Mouse (Mus musculus) layer of hippocampus, postnatal 36 days (tissue): ENCODE results near the gene Gm11563. TPM values are rescaled to one million over a fixed set of nuclear protein-coding genes. Genes with fewer than 3 reads are reported as not detected.
"Not testable (repeated sequence)": the region's sequence is repeated elsewhere in the genome, so short reads cannot be mapped to it uniquely, and the experiment has no call there.

Experiments used
- DNase-seq, 2 experiments: peaks; one replicate each; pipeline ENCODE4 v3.0.0; 2022
- total RNA-seq, 2 experiments: library from RNA; stranded (reverse); gene quantifications; 2 replicates each; pipeline ENCODE4 v1.2.3; 2021

Gm11563 gene
- not detected for total RNA-seq

DNA sequence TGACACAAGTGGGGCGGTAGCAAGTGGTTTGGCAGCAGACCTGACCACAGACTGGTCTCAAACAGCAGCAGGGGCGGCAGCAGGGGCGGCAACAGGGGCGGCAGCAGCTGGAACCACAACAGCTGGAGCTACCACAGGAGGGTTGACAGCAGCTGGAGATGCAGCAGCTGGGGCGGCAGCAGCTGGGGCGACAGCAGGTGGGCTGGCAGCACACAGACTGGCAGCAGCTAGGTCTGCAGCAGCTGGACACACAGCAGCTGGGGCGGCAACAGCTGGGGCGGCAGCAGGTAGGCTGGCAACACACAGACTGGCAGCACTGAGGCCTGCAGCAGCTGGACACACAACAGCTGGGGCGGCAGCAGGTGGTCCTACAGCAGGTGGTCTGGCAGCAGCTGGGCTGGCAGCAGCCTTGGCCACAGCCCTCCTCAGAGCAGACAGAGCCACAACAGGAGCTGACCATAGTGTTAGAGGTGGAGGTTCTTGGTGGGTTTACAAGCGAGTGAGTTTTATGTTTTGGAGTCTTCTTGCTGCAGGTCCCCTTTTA, at the start of gene Gm11563:
TSS of gene Gm11563 (minus strand) at position 494 of the 544 bp plus-strand sequence.
- not testable (repeated sequence) for DNase-seq

DNA sequence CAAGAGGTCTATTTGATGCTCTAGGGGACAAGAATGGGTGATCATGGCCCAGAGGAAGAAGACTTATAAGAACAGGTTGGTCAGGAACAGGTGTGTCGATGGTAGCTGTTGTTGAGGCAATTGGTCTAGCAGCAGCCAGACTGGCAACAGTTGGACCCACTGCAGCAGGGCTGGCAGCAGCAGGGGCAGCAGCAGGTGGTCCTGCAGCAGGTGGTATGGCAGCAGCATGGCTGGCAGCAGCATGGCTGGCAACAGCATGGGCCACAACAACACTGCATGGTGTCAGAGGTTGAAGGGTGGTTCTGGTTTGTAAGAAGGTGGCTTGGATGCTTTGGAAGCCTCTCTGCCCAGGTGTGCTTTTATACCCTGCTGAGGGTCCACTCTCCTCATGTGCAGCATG, 31.7 kb upstream of the Gm11563 start, which contains the start of gene Gm14190:
TSS of gene Gm14190 (minus strand) at position 278 of the 400 bp plus-strand sequence.
- no peak for DNase-seq

DNA sequence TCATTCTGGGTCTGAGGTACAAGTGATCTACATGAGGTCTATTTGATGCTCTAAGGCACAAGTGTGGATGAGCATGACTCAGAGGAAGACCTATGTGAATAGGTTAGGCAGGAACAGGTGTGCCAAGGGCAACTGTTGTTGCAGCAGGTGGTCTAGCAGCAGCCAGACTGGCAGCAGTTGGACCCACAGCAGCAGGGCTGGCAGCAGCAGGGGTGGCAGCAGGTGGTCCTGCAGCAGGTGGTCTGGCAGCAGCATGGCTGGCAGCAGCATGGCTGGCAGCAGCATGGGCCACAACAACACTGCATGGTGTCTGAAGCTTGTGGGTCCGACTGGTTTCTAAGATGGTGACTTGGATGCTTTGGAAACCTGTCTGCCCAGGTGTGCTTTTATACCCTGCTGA, 26.5 kb upstream of the Gm11563 start:
- not testable (repeated sequence) for DNase-seq

DNA sequence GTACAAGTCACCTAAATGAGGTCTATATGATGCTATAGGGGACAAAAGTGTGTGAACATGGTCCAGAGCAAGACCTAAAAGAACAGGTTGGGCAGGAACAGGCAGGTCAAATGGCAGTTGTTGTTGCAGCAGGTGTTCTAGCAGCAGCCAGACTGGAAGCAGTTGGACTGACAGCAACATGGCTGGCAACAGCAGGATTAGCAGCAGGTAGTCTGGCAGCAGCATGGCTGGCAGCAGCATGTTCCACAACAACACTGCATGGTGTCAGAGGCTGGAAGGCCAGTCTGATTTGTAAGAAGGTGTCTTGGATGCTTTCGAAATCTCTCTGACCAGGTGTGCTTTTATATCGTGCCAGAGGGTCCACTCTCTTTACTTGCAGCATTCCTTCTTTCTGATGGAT, 24.7 kb upstream of the Gm11563 start:
- DNase-seq = no peak

DNA sequence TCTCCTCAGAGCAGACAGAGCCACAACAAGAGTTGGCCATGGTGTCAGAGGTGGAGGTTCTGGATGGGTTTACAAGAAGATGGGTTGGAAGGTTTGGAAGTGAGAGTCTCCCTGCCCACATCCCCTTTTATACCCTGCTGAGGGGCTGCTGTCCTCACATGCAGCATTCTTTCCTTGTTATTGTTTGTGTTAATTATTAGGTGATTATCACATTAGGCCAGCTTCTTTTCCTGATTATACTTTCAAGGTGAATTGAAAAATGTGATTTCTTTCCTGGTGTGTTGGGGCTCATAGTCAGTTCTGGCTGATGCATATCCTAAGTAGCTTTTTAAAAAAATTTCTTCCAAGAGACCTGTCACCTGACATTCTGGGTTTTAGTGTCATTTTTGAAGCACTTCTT, 7.1 kb upstream of the Gm11563 start, which contains the start of gene Krtap4-6:
TSS of gene Krtap4-6 (minus strand) at position 101 of the 400 bp plus-strand sequence.
- no peak for DNase-seq

DNA sequence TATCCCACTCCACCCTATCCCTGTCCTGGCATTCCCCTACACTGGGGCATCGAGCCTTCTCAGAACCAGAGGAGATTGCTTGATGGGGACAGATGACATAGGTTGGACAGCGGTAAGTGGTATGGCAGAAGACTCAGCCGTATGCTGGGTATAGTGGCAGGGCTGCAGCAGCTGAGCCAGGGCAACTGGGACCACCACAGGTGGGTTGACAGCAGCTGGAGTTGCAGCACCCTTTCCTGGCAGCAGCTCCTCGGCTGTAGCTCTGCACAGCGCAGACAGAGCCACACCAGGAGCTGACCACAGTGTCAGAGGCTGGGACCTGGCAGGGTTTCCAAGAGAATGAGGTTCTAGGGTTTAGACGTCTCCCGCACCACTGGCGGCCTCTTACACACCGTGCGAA, 4.0 kb upstream of the Gm11563 start:
- no peak for DNase-seq

DNA sequence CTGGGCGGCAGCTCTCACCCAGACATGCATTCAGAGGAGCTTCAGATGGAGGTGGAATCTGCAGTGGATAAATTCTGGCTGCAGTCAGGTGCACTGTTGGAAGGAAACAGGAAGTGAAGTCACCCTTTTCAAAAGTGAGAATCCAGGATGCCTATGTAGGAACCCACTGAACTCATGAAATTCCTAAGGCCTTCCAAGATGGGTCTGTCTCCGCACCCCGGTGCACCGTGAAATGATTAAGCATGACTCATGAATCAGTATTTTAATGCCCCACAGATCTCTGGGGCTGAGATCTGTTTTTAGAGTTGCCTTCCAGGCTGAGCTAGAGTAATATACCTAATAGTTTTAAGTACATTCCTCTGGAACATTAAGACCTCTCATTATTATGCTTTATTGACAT, 496 bp upstream of the Gm11563 start:
- no peak for DNase-seq

DNA sequence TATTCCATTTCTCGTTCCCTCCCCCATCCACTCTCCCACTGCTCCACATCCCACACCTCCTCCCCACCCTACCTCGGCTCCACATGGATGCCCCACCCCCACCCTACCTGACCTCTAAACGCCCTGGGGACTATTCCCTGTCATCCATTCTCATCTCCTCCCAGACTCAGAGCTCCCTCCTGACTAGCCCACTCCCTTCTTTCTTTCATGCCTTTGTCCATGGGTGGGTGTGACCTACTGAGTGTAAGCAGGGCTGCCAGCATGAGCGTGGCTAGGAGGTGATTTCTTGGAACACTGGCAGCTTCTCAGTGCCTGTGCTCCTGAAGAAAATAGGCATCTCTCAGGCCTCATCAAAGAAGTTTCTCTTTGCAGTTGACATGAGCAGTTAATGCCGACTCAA, 1.7 kb downstream of the Gm11563 start:
- DNase-seq = no peak

DNA sequence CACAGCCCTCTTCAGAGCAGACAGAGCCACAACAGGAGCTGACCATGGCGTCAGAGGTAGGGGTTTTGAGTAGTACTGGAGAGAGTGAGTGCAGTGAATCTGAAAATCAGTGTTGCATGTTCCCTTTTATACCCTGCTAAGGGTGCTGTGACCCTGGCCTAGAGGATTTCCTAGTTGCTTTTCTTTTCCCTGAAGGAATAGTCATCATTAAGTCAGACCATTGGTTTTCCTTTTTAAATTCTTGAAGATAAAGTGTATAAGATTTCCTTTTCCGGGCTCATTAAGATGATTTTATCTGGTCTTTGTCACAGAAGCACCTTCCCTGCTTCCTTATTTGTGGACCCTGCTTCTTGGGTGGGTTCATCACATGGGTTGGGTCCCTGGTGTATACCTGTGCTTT, 8.6 kb downstream of the Gm11563 start, which contains the start of gene Gm11555:
TSS of gene Gm11555 (minus strand) at position 101 of the 400 bp plus-strand sequence.
- no peak for DNase-seq

DNA sequence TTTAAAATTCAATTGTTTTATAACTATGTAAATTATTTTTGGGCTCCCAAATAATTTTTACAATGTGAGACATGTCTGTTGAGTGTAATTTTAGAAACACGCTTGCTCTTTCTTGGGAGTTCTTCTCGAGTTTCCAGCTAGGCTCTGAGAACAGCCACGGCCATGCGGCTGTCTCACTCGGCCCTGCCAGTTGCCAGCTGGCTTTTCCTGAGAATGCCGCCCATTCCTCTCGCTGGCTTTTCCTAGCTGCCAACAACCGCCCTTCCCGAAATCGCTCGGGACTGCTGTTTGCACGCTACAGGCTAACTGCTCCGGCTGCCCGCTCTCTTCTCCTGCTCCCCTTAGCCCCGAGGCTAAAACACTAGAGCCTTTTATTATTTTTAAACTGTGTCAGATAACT, 12.3 kb downstream of the Gm11563 start:
- no peak for DNase-seq

DNA sequence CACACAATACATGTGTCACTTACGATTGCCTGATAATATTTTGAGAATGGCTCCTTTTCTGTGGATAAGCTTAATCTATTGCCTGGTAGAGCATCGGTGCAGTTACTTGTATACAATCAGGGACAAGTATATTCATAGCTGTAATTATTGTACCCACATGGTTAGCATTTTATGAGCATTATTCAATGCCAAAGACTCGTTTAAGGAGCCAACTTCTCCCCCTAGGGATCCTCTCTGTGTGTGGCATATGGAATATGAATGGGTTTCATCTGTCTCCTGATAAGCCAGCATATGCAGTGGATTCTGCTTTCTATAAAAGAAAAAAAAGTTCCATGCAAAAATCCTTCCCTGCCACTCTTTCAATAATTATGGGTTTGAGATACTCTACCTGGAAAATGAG, 14.4 kb downstream of the Gm11563 start:
- DNase-seq = no peak

DNA sequence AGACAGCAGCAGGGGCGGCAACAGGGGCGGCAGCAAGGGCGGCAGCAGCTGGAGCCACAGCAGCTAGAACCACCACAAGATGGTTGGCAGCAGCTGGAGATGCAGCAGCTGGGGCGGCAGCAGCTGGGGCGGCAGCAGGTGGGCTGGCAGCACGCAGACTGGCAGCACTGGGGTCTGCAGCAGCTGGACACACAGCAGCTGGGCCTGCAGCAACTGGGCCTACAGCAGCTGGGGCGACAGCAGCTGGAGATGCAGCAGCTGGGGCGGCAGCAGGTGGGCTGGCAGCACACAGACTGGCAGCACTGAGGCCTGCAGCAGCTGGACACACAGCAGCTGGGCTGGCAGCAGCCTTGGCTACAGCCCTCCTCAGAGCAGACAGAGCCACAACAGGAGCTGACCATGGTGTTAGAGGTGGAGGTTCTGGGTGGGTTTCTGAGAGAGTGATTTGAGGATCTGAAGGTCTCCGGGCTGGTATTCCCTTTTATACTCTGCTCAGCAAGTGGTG, 15.1 kb downstream of the Gm11563 start, which contains the start of gene Krtap4-7:
TSS of gene Krtap4-7 (minus strand) at position 455 of the 505 bp plus-strand sequence.
- DNase-seq = not testable (repeated sequence)

DNA sequence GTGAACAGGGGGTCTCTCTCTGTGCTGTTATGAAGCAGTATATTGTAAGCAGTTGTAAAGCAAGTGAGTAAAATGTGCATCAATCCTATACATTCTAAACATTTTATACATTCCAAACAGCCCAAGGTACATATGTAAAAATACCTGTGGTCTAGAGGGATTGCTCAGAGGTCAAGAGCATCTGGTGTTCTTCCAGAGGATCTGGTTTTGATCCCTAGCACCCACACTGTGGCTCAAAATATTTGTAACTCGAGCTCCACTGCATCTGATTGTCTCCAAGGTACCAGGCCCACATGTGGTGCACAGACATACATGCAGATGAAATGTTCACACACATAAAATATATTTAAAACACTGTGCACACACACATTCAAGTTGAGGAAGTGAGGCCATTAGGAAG, 17.8 kb downstream of the Gm11563 start:
- no peak for DNase-seq

DNA sequence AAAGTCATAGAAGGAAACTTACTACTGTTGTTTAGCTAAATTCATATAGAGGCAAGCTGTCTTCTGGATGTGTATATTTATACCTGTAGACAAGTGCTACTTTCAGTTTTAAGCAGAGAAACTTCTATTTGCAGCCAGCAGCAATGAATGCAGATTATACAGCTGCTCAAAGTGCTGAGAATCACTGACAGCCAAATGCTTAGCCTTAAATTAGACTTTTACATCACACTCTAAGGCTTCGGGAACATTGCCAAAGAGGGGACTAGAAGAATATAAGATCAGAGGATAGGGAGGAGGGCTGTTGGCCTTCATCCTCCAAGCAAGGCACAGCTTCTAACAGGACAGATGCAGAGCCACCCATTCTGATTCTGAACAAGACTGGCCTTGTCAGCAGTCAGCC, 21.7 kb downstream of the Gm11563 start:
- no peak for DNase-seq

DNA sequence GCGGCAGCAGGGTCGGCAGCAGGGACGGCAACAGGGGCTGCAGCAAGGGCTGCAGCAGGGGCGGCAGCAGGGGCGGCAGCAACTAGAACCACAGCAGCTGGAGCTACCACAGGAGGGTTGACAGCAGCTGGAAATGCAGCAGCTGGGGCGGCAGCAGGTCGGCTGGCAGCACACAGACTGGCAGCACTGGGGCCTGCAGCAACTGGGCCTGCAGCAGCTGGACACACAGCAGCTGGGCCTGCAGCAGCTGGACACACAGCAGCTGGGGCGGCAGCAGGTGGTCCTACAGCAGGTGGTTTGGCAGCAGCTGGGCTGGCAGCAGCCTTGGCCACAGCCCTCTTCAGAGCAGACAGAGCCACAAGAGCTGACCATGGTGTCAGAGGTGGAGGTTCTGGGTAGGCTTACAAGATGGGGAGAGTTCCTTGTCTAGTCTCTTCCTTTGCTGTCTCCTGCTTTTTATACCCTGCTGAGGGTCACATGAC, 24.1 kb downstream of the Gm11563 start, which contains the start of gene Krtap4-2:
TSS of gene Krtap4-2 (minus strand) at position 432 of the 482 bp plus-strand sequence.
- no peak for DNase-seq

DNA sequence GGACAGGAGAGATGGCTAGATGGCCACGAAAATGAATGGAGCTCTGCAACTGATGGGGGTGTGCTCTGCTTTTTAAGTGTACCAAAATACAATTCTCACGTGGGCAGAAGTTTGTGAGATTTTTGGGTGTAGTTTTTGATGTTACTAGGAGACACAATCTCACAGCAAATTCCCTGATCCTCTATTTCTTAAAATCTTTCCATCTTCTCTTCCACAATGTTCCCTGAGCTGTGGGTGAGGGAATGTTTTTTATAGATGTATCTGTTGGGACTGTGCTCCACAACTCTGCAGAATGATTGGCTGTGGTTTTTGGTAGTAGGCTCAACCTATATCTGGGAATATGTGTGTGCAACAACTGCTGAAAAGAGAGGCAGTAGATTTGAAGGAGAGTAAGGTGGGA, 25.5 kb downstream of the Gm11563 start:
- no peak for DNase-seq

DNA sequence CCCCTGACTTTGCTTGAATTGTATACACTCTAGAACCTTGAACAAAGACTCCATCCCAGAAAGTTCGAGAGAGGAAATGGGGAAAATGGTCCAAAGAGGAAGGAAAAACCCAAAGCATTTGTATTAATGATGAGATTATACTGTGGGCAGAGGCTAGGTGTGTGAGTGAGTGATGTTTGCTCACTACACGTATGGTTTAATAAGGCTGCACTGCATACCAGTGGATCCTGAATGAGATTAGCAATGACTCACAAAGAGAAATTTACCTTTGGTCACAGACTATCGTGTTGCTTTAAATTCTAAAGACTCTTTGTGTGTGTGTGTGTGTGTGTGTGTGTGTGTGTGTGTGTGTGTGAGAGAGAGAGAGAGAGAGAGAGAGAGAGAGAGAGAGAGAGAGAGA, 27.9 kb downstream of the Gm11563 start:
- no peak for DNase-seq

DNA sequence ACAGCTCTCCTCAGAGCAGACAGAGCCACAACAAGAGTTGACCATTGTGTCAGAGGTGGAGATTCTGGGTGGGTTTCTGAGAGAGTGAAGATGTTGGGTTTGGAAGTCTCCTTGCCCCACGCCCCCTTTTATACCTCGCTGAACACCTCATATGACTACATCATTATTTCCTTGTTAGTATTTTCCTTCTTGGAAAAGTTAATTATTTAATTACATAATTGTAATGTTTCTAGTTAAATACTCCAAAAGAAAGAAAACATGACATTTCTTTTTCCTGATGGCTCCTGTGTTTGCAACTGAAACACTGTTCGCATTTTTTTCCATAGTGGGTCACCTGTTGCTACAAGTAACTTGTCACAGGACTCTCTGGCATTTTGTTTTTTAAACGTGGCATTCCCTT, 30.6 kb downstream of the Gm11563 start, which contains the start of gene Krtap4-1:
TSS of gene Krtap4-1 (minus strand) at position 101 of the 400 bp plus-strand sequence.
- DNase-seq = no peak

DNA sequence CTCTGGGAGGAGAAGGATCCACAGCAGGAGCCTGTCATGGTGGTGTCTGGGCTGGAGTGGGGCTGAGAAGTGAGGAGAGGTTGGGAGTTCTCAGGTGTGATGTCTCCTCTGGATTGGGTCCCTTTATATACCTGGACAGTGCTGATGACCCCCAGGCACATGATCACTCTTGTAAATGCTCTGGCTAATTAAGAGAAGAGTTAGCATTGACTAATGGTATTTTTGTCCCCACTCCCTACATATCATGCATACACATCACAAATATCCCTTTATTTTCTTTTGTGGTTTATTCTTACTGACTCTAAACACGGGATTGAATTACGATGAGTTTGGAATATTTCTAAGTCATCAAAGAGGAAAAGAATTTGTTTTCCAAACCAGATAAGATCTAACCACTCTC, 38.4 kb downstream of the Gm11563 start, which contains the start of gene Gm11562:
TSS of gene Gm11562 (minus strand) at position 101 of the 400 bp plus-strand sequence.
- DNase-seq = no peak

DNA sequence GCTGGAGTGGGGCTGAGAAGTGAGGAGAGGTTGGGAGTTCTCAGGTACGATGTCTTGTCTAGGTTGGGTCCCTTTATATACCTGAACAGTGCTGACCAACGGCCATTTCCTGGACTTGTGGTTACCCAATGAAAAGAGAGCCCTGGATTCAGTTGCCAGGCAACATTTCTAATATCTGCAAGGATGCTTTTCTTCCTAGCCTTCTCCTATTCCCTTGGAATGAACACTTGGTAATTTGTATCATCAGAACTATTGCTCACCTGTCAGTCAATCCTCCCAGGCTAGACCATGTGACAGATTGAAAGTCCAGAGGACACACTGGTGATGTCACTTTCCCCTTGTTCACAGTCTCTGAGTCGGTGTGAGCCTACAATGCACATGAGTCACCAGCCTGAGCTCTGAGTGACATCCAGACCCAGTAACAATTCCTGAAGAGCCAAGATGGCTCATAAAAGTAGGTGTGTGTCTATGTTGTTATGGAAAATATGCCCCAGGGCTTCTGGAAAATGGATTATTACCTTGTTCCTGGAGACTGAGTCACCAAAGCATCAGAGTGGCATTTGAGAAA, 43.9 kb downstream of the Gm11563 start, which contains the start of gene Krtap2-4:
TSS of gene Krtap2-4 (minus strand) at position 51 of the 568 bp plus-strand sequence.
- no peak for DNase-seq

DNA sequence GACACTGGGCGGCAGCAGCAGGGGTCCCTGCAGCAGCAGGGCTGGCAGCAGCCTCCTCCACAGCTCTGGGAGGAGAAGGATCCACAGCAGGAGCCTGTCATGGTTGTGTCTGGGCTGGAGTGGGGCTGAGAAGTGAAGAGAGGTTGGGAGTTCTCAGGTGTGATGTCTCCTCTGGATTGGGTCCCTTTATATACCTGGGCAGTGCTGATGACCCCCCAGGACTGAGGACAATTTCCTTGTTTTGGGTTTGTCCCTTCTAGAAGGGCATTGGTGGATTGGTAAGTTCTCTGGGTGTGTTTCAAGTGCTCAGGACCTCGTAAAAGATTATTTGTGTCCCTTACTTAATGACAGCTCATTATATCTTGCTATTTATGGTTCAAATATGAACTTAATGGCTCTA, 48.7 kb downstream of the Gm11563 start, which contains the start of gene Gm11937:
TSS of gene Gm11937 (minus strand) at position 101 of the 400 bp plus-strand sequence.
- DNase-seq = not testable (repeated sequence)

DNA sequence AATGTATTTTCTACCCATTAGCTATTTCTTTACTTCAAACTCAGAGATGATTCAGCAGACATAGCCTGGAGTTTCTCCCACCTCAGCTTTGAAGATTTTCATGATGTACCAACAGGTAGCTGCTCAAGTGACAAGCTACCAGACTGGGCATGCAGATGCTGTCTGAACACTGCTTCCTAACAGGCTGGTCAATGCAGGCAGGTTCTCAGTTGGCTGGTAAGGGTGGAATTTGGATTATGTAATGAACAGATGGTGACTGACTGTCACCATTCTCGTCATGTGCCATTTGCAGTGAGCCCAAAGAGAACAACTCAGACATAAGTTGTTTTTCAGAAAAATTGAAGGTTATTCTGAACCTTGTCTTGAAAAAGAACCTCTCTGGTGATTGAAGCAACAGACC, 49.6 kb downstream of the Gm11563 start:
- peak; percentile 32 to 37 for DNase-seq
